Mouse (Mus musculus): ENCODE measurements around the gene Psmd12.

DNA sequence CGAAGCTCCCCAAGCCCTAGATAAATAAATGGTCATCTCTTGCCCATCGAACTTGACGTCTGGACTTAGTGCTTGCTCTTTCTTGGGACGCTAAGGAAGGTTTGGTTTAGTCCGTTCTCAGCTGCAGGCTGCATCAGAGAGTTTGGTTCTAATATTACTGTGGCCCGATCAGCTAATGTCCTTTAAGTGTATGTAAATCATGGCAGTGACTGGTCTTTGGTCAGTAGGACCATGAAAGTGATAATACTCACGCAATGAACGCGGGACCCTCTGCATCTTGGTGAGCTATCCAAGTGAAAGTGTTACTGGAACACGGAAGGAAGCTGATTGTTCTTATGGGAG is 549 bp downstream of the Psmd12 start:
- no peak for TF ChIP-seq POLR2A (IDR thresholded peaks at IDR 0.05; ENCODE audit: borderline replicate concordance, low read depth, low read length)
- no peak for TF ChIP-seq CTCF (IDR thresholded peaks at IDR 0.05; ENCODE audit: low read depth, low read length)

All from bone marrow macrophage, adult 2 months (primary cell).